Mouse (Mus musculus) thymus, adult 2 months (tissue): ENCODE results near the gene Snx18.

ENCODE experiments used
- CTCF ChIP-seq: fragments of 200-500 bp; IDR thresholded peaks from 2 replicates; pipeline ENCODE4 v1.5.1; 2012; ENCODE audit warnings: mild to moderate bottlenecking, control low read depth, low read length, moderate library complexity, borderline replicate concordance; ENCODE audit not compliant: control insufficient read depth, poor library complexity, insufficient read depth; ENCODE audit errors: extremely low read depth
- POLR2A ChIP-seq: fragments of 200-500 bp; IDR thresholded peaks from 2 replicates; pipeline ENCODE4 v1.6.1; 2012; ENCODE audit warnings: mild to moderate bottlenecking, low read length, control low read depth, moderate library complexity; ENCODE audit not compliant: control insufficient read depth, poor library complexity, insufficient read depth; ENCODE audit errors: extremely low read depth

- TF ChIP-seq POLR2A (no peak), CTCF (no peak)
Measured at GRCm38 (mm10) chr13:113607821-113608220, 10.5 kb downstream of the Snx18 start.
